Mouse (Mus musculus): ENCODE data around the gene 0610009B22Rik.

DNA sequence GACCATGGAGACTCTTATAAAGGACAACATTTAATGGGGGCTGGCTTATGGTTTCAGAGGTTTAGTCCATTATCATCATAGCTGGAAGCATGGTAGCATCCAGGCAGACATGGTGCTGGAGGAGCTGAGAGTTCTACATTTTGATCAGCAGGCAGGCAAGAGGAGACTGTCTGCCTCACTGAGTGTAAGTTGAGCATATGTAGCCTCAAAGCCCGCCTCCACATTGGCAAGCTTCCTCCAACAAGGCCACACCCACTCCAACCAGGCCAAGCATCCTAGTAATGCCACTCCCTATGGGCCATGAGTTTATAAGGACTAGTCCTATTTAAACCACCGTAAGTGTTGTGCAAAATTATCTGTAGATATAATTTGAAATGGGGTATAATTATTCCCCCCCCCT, 17.3 kb downstream of the 0610009B22Rik start:
- TF ChIP-seq CTCF (IDR thresholded peaks at IDR 0.05; ENCODE audit: borderline replicate concordance, insufficient read depth, low read length): no peak
- TF ChIP-seq POLR2A (IDR thresholded peaks at IDR 0.05; ENCODE audit: low read depth, low read length): no peak

Data from embryonic fibroblast, embryonic 13.5 days (primary cell).